Mouse (Mus musculus) C2C12 (cell line): ENCODE measurements around the gene Ly75. TPM values are rescaled to one million over a fixed set of nuclear protein-coding genes. Genes with fewer than 3 reads are reported as not detected.

Experiments
- H3K27me3 ChIP-seq: one replicate; pipeline ENCODE4 v1.6.1; 2011; ENCODE audit not compliant: control insufficient read depth, insufficient read depth, insufficient read length
- H3K36me3 ChIP-seq: one replicate; pipeline ENCODE4 v1.6.1; 2011; ENCODE audit not compliant: control insufficient read depth, insufficient read depth
- H3K4me3 ChIP-seq: one replicate; pipeline ENCODE4 v1.5.1; 2011; ENCODE audit warnings: mild to moderate bottlenecking, control low read depth; ENCODE audit not compliant: poor library complexity, insufficient read depth, severe bottlenecking
- H3K79me2 ChIP-seq: one replicate; pipeline ENCODE4 v1.6.1; 2011; ENCODE audit not compliant: control insufficient read depth, insufficient read depth
- H3K79me3 ChIP-seq: one replicate; pipeline ENCODE4 v1.6.1; 2011; ENCODE audit warnings: low read depth, control low read depth
- H3ac ChIP-seq: one replicate; pipeline ENCODE3; 2011; ENCODE audit warnings: low read depth; ENCODE audit not compliant: control insufficient read depth, insufficient read length
- CEBPB ChIP-seq: IDR thresholded peaks from one replicate; pipeline ENCODE4 v1.6.1; 2011; ENCODE audit warnings: low read depth, mild to moderate bottlenecking, control low read depth, moderate library complexity
- CTCF ChIP-seq: IDR thresholded peaks from one replicate; pipeline ENCODE4 v1.5.1; 2011; ENCODE audit not compliant: control insufficient read depth, insufficient read depth, insufficient read length
- FOSL1 ChIP-seq: IDR thresholded peaks from one replicate; pipeline ENCODE4 v1.8.0; 2011; ENCODE audit warnings: mild to moderate bottlenecking, low read length; ENCODE audit not compliant: poor library complexity, insufficient read depth, severe bottlenecking
- MAX ChIP-seq: IDR thresholded peaks from one replicate; pipeline ENCODE4 v1.6.1; 2011; ENCODE audit warnings: mild to moderate bottlenecking, control low read depth
- MYOD1 ChIP-seq: IDR thresholded peaks from one replicate; pipeline ENCODE4 v1.6.1; 2011; ENCODE audit warnings: low read depth; ENCODE audit not compliant: control insufficient read depth, insufficient read length
- MYOG ChIP-seq: IDR thresholded peaks from one replicate; pipeline ENCODE4 v1.6.1; 2011; ENCODE audit not compliant: control insufficient read depth, insufficient read length; ENCODE audit errors: extremely low read depth
- USF1 ChIP-seq: IDR thresholded peaks from one replicate; pipeline ENCODE4 v1.6.1; 2011; ENCODE audit warnings: low read depth, mild to moderate bottlenecking, control low read depth, moderate library complexity
- polyA plus RNA-seq: library from polyadenylated mRNA; unstranded; fragments of >200 nt; fragmentation: generic; extraction: Trizol; gene quantifications from one replicate; pipeline ENCODE4 v1.2.1, GENCODE M21; 2012; ENCODE audit warnings: missing spikeins

Ly75 gene
- polyA plus RNA-seq, 1 experiment: 8.7 TPM

GRCm38 (mm10) chr2:60346531-60346930, 36.6 kb downstream of the Ly75 start:
- H3K36me3 ChIP-seq: peaks cover 49% of the 10 kb centered on the region
- TF ChIP-seq USF1 (no peak), CEBPB (no peak)
- H3ac ChIP-seq: no peak overlapping the region
- H3K27me3 ChIP-seq: no peaks in the 10 kb centered on the region
- no peak overlapping the region for H3K4me3 ChIP-seq
- no peaks in the 10 kb centered on the region for H3K79me3 ChIP-seq
- no peaks in the 10 kb centered on the region for H3K79me2 ChIP-seq

GRCm38 (mm10) chr2:60345717-60346116, 37.4 kb downstream of the Ly75 start:
- Histone ChIP-seq H3K4me3 (no peak overlapping the region), H3K79me3 (no peaks in the 10 kb centered on the region), H3ac (no peak overlapping the region), H3K36me3 (peaks cover 44% of the 10 kb centered on the region), H3K27me3 (no peaks in the 10 kb centered on the region), H3K79me2 (no peaks in the 10 kb centered on the region)
- TF ChIP-seq MYOG: no peak
- no peak for TF ChIP-seq CEBPB
- no peak for TF ChIP-seq CTCF
- TF ChIP-seq USF1: no peak
- TF ChIP-seq MYOD1: no peak
- TF ChIP-seq MAX: no peak
- TF ChIP-seq FOSL1: no peak

GRCm38 (mm10) chr2:60343607-60344289, 39.4 kb downstream of the Ly75 start:
- Histone ChIP-seq H3K79me3 (no peaks in the 10 kb centered on the region), H3K27me3 (no peaks in the 10 kb centered on the region), H3K4me3 (no peak overlapping the region), H3ac (no peak overlapping the region), H3K79me2 (no peaks in the 10 kb centered on the region), H3K36me3 (peaks cover 29% of the 10 kb centered on the region)
- no peak for TF ChIP-seq MAX
- TF ChIP-seq MYOG: no peak
- TF ChIP-seq MYOD1: no peak
- no peak for TF ChIP-seq CTCF
- TF ChIP-seq USF1: no peak
- TF ChIP-seq CEBPB: no peak
- TF ChIP-seq FOSL1: no peak

DNA sequence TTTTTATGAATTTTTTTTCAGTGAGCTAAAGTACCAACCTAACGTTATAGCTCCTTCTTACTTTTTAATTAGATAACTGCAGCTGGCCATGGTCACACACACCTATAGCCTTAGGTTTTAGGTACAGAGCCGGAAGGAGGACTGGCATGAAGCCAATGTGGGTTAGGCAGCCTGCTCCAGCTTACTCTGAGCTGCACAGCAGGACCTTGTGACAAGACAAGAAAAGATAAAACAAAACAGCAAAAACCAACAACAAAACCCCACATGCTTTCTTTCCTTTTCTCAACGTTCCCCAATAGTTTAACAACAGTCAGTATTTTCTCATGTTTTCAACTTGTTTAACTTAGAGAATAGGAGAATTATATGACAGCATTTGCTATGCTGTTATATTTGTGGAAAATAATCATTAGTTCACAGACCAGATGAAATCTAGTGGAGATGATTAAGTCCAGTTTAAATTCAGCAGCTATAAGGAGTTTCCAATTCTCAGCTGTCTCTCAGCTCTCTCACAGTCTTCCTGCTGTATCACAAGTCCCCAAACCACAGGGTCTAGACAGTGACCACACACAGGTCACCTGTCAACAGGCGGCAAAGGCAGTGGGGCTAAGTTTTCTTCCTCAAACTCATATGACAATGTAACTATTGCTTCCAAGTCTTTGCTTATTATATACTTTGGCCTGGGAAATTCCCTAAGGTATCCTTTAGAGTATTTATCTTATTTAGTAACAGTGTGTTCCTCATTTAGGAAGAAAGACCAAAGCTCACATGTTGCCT, 40.8 kb downstream of the Ly75 start:
- Histone ChIP-seq H3K36me3 (peaks cover 14% of the 10 kb centered on the region), H3K79me3 (no peaks in the 10 kb centered on the region), H3K4me3 (no peak overlapping the region), H3K27me3 (no peaks in the 10 kb centered on the region), H3ac (no peak overlapping the region), H3K79me2 (no peaks in the 10 kb centered on the region)
- TF ChIP-seq MYOG (no peak), CEBPB (no peak), FOSL1 (no peak), MAX (no peak), MYOD1 (no peak), CTCF (no peak), USF1 (no peak)

DNA sequence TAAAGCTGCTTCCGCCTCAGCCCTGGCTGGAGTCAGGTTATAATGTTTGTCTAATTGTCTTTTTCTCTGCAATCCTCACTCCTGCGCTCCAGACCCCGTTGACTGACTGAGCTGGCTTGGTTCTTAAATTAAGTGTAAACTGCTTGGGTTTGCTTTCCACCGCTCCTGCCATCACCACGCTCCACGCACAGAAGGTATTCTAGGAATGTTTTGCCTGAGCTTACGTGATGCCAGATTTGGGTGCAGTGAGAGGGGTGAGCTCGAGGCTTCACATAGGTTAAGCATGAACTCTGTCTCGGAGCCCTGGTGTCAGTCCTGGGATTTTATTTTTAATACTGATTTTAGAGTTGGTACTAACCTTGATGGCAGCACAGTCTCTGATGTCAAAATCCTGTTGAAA, 45.2 kb downstream of the Ly75 start:
- no peak overlapping the region for H3ac ChIP-seq
- H3K27me3 ChIP-seq: no peaks in the 10 kb centered on the region
- H3K4me3 ChIP-seq: no peak overlapping the region
- TF ChIP-seq CEBPB (no peak), MAX (no peak), FOSL1 (no peak), CTCF (no peak)
- no peaks in the 10 kb centered on the region for H3K79me3 ChIP-seq
- peaks cover 32% of the 10 kb centered on the region for H3K36me3 ChIP-seq
- no peaks in the 10 kb centered on the region for H3K79me2 ChIP-seq

DNA sequence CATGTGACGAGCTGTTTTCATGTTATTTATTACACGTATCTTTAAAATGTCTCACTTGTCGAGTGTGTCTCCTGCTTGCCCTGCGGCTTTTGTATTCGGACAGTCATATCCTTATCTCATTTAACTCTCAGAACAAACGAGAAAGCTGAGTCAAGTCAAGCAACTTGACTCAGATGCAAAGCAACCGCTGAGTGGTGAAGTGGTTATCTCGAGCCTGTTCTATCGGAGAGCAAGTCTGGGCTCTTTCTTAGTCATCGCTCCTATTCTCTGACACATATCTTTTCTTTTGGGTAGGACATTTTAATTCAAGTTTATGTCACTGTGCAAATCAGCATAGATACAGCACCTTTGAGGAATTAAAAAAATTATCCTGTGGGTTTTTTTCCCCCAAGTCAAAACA, 54.5 kb downstream of the Ly75 start:
- peaks cover 72% of the 10 kb centered on the region for H3K36me3 ChIP-seq
- H3K27me3 ChIP-seq: no peaks in the 10 kb centered on the region
- no peaks in the 10 kb centered on the region for H3K79me2 ChIP-seq
- no peaks in the 10 kb centered on the region for H3K79me3 ChIP-seq
- no peak overlapping the region for H3K4me3 ChIP-seq
- no peak overlapping the region for H3ac ChIP-seq
- TF ChIP-seq CEBPB (no peak), MYOD1 (no peak), MYOG (no peak), CTCF (no peak), USF1 (no peak), FOSL1 (no peak), MAX (no peak)
